Mouse (Mus musculus): Measurements from ENCODE around the gene Nckap5l. TPM values are rescaled to one million over a fixed set of nuclear protein-coding genes. Genes with fewer than 3 reads are reported as not detected.
A peak's percentile ranks its signal among the peaks of the same experiment; 100 is the strongest.
"Not testable (repeated sequence)": the region's sequence is repeated elsewhere in the genome, so short reads cannot be mapped to it uniquely, and the experiment has no call there.

The Nckap5l gene
- polyA plus RNA-seq, 1 experiment from 2014 or later = 7.9 TPM

DNA sequence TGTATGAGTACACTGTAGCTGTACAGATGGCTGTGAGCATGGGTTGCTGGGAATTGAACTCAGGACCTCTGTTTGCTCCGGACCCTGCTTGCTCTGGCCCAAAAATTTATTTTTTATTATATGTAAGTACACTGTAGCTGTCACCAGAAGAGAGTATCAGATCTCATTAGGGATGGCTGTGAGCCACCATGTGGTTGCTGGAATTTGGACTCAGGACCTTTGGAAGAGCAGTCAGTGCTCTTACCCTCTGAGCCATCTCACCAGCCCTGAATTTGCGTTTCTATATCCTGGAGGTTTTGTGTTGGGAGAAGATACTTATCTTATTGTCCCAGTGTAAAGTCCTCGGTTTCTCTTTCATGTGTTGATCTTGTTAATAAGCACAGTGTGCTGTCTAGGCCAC is 70.8 kb downstream of the Nckap5l start:
- 78% methylated on average over 3 of the region's 3 CpGs for whole genome bisulfite sequencing
- H3K4me1 ChIP-seq (ENCODE audit: control insufficient read depth, insufficient read depth, low read length) = 0 out of 2 replicates have a peak, but pooled peaks cover 2% of the 10 kb centered on the region
- no peak overlapping the region for H3K4me2 ChIP-seq (ENCODE audit: low read depth, low read length)
- H3K4me3 ChIP-seq (ENCODE audit: low read length) = no peak overlapping the region
- no peak overlapping the region for H3K9ac ChIP-seq (ENCODE audit: low read length)
- H3K27ac ChIP-seq (ENCODE audit: low read length) = no peak overlapping the region
- H3K27me3 ChIP-seq (ENCODE audit: control insufficient read depth, insufficient read depth, low read length) = no peaks in the 10 kb centered on the region
- ATAC-seq (replicated peaks; ENCODE audit: extremely low read depth, insufficient read depth, low FRiP score) = no peak
- no peaks in the 10 kb centered on the region for H3K36me3 ChIP-seq (ENCODE audit: control insufficient read depth, insufficient read depth)
- no peaks in the 10 kb centered on the region for H3K9me3 ChIP-seq (replicated peaks; ENCODE audit: control insufficient read depth, low read length)

DNA sequence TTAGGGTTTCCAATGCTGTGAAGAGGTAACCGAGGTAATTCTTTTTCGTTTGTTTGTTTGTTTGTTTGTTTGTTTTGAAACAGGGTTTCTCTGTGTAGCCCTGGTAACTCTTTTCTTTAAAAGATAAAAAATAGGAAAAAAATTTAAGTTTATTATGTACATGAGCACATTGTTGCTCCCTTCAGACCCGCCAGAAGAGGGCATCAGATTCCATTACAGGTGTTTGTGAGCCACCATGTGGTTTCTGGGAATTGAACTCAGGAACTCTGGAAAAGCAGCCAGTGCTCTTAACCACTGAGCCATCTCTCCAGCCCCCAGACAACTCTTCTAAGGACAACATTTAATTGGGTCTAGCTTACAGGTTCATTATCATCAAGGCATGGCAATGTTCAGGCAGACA is 71.4 kb downstream of the Nckap5l start:
- not testable (repeated sequence) for H3K4me2 ChIP-seq (ENCODE audit: low read depth, low read length); H3K4me3 ChIP-seq (ENCODE audit: low read length); H3K36me3 ChIP-seq (ENCODE audit: control insufficient read depth, insufficient read depth); H3K27ac ChIP-seq (ENCODE audit: low read length); H3K27me3 ChIP-seq (ENCODE audit: control insufficient read depth, insufficient read depth, low read length); H3K4me1 ChIP-seq (ENCODE audit: control insufficient read depth, insufficient read depth, low read length); ATAC-seq (replicated peaks; ENCODE audit: extremely low read depth, insufficient read depth, low FRiP score); H3K9ac ChIP-seq (ENCODE audit: low read length); H3K9me3 ChIP-seq (replicated peaks; ENCODE audit: control insufficient read depth, low read length)
- 66% methylated on average over 3 of the region's 3 CpGs for WGBS

DNA sequence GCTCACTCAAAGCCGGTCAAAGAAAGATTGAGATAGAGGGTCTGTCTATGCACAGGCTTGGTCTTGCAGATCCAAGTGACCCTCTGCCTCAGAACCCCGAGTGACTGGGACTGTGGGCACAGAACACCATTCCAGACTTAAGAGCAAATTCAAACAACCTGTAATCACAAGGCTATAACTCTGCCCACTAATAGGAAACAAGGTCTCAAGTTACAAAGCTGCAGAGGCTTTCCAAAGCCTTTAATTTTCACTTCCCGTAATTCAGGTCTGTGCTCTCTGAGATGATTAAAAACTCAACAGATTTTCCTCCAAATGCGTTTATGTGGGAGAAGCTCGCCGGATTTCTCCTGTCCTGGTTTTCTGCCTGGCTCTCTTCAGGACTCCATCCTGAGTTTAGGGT is 73.5 kb downstream of the Nckap5l start:
- no peak overlapping the region for H3K9ac ChIP-seq (ENCODE audit: low read length)
- 53% methylated on average over 6 of the region's 6 CpGs for WGBS
- no peak overlapping the region for H3K4me2 ChIP-seq (ENCODE audit: low read depth, low read length)
- H3K27me3 ChIP-seq (ENCODE audit: control insufficient read depth, insufficient read depth, low read length) = no peaks in the 10 kb centered on the region
- no peaks in the 10 kb centered on the region for H3K9me3 ChIP-seq (replicated peaks; ENCODE audit: control insufficient read depth, low read length)
- 0 out of 2 replicates have a peak, but pooled peaks cover 2% of the 10 kb centered on the region for H3K4me1 ChIP-seq (ENCODE audit: control insufficient read depth, insufficient read depth, low read length)
- H3K27ac ChIP-seq (ENCODE audit: low read length) = peak overlapping the region; percentile 62
- ATAC-seq (replicated peaks; ENCODE audit: extremely low read depth, insufficient read depth, low FRiP score) = no peak
- no peaks in the 10 kb centered on the region for H3K36me3 ChIP-seq (ENCODE audit: control insufficient read depth, insufficient read depth)
- no peak overlapping the region for H3K4me3 ChIP-seq (ENCODE audit: low read length)

DNA sequence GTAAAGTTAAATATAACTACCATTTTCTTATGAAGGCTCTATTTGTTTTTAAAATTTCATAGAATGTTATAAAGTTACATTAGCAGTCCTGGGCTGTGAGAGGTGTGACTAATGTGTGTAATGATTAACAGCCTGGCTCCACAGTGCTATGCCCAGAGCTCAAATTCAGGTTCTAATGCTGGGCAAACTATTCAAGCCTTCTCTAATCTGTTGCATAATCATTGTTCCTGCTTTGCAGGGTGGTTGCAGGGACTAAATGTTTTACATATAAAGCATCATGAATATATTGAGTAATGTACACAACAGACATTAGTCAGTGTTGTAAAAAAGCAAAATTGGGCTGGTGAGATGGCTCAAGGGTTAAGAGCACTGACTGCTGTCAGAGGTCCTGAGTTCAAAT is 74.7 kb downstream of the Nckap5l start:
- Histone ChIP-seq H3K9ac (ENCODE audit: low read length) (no peak overlapping the region), H3K9me3 (replicated peaks; ENCODE audit: control insufficient read depth, low read length) (peaks cover 7% of the 10 kb centered on the region), H3K27ac (ENCODE audit: low read length) (no peak overlapping the region), H3K4me1 (ENCODE audit: control insufficient read depth, insufficient read depth, low read length) (0 out of 2 replicates have a peak, but pooled peaks cover 2% of the 10 kb centered on the region), H3K4me3 (ENCODE audit: low read length) (no peak overlapping the region), H3K36me3 (ENCODE audit: control insufficient read depth, insufficient read depth) (no peaks in the 10 kb centered on the region), H3K27me3 (ENCODE audit: control insufficient read depth, insufficient read depth, low read length) (no peaks in the 10 kb centered on the region), H3K4me2 (ENCODE audit: low read depth, low read length) (no peak overlapping the region)
- no peak for ATAC-seq (replicated peaks; ENCODE audit: extremely low read depth, insufficient read depth, low FRiP score)

DNA sequence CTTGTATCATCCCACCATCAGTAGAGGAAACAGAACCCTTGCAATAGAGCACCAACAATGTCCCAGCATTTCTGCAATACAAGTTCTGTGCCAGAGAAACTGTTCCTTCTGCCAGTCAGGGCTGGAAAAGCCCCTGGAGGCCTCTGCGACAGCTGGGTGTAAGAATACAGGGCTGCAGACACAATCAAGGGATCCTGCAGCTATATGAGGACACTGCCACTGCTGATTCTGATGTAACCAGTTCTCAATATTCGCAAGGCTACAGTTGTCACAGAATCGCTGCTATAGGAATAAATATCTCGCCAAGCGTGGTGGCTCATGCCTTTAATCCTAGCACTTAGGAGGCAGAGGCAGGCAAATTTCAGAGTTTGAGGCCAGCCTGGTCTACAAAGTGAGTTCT is 81.3 kb downstream of the Nckap5l start:
- no peak for ATAC-seq (replicated peaks; ENCODE audit: extremely low read depth, insufficient read depth, low FRiP score)
- peaks cover 7% of the 10 kb centered on the region for H3K9me3 ChIP-seq (replicated peaks; ENCODE audit: control insufficient read depth, low read length)
- no peak overlapping the region for H3K27ac ChIP-seq (ENCODE audit: low read length)
- H3K4me2 ChIP-seq (ENCODE audit: low read depth, low read length) = no peak overlapping the region
- no peaks in the 10 kb centered on the region for H3K4me1 ChIP-seq (ENCODE audit: control insufficient read depth, insufficient read depth, low read length)
- no peak overlapping the region for H3K9ac ChIP-seq (ENCODE audit: low read length)
- 78% methylated on average over 5 of the region's 5 CpGs for WGBS
- H3K36me3 ChIP-seq (ENCODE audit: control insufficient read depth, insufficient read depth) = no peaks in the 10 kb centered on the region
- H3K4me3 ChIP-seq (ENCODE audit: low read length) = no peak overlapping the region
- H3K27me3 ChIP-seq (ENCODE audit: control insufficient read depth, insufficient read depth, low read length) = no peaks in the 10 kb centered on the region

DNA sequence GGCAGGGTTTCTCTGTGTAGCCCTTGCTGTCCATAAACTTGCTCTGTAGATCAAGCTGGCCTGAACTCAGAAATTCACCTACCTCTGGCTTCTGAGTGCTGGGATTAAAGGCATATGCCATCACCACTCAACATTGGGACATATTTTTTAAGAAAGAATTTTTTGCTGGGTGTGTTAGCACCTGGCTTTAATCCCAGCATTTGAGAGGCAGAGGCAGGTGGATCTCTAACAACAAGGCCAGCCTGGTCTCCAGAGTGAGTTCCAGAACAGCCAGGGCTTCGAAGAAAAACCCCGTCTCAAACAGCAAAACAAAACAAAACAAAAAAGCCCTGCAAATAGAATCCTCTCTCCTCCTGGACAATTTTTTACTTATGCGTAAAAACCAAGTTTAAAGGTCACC is 82.0 kb downstream of the Nckap5l start:
- H3K9ac ChIP-seq (ENCODE audit: low read length) = no peak overlapping the region
- H3K4me3 ChIP-seq (ENCODE audit: low read length) = no peak overlapping the region
- H3K9me3 ChIP-seq (replicated peaks; ENCODE audit: control insufficient read depth, low read length) = peaks cover 7% of the 10 kb centered on the region
- ATAC-seq (replicated peaks; ENCODE audit: extremely low read depth, insufficient read depth, low FRiP score) = no peak
- H3K4me2 ChIP-seq (ENCODE audit: low read depth, low read length) = no peak overlapping the region
- no peaks in the 10 kb centered on the region for H3K27me3 ChIP-seq (ENCODE audit: control insufficient read depth, insufficient read depth, low read length)
- 93% methylated on average over 3 of the region's 3 CpGs for WGBS
- H3K36me3 ChIP-seq (ENCODE audit: control insufficient read depth, insufficient read depth) = no peaks in the 10 kb centered on the region
- H3K27ac ChIP-seq (ENCODE audit: low read length) = no peak overlapping the region
- peaks cover 1% of the 10 kb centered on the region for H3K4me1 ChIP-seq (ENCODE audit: control insufficient read depth, insufficient read depth, low read length)

DNA sequence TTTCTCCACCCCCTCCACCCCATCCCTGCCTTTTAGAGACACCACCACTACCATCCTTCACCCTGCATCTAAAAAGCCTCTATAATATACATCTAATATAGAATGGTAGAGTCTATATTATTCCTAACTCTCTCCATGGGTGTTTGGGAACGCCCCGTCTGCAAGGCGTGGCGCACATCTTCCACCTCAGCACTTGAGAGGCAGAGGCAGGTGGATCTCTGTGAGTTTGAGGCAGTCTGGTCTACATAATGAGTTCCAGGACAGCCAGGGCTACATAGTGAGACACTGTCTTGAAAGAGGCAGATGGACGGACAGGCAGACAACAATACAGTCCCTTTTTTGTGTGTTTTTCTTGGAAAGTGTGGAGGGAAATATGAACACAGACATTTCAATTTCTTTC is 82.5 kb downstream of the Nckap5l start:
- peaks cover 7% of the 10 kb centered on the region for H3K9me3 ChIP-seq (replicated peaks; ENCODE audit: control insufficient read depth, low read length)
- H3K4me2 ChIP-seq (ENCODE audit: low read depth, low read length) = no peak overlapping the region
- no peak overlapping the region for H3K4me3 ChIP-seq (ENCODE audit: low read length)
- H3K36me3 ChIP-seq (ENCODE audit: control insufficient read depth, insufficient read depth) = no peaks in the 10 kb centered on the region
- H3K9ac ChIP-seq (ENCODE audit: low read length) = no peak overlapping the region
- peaks cover 2% of the 10 kb centered on the region for H3K4me1 ChIP-seq (ENCODE audit: control insufficient read depth, insufficient read depth, low read length)
- no peak overlapping the region for H3K27ac ChIP-seq (ENCODE audit: low read length)
- H3K27me3 ChIP-seq (ENCODE audit: control insufficient read depth, insufficient read depth, low read length) = no peaks in the 10 kb centered on the region
- 89% methylated on average over 5 of the region's 5 CpGs for WGBS
- ATAC-seq (replicated peaks; ENCODE audit: extremely low read depth, insufficient read depth, low FRiP score) = no peak

DNA sequence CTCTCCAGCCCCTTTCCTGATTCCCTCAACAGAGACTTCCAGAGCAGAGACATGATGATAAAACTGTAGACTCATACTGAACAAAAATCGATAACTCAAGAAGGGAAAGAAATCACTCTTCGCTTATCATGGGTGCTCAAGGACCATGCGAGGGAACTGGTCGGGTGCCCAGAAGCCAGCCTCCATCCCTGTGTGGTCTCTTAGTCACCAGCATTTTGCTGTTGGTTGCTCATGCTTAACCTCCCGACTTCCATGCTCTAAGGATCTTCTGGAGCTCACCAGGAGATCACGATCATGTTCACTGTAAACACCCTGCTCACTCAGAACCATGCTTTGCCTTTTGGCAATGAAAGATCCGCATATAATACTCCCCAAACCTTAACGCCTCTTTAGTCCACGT is 84.8 kb downstream of the Nckap5l start:
- no peak overlapping the region for H3K27ac ChIP-seq (ENCODE audit: low read length)
- no peak overlapping the region for H3K9ac ChIP-seq (ENCODE audit: low read length)
- no peak overlapping the region for H3K4me2 ChIP-seq (ENCODE audit: low read depth, low read length)
- ATAC-seq (replicated peaks; ENCODE audit: extremely low read depth, insufficient read depth, low FRiP score) = no peak
- 77% methylated on average over 9 of the region's 9 CpGs for WGBS
- peaks cover 12% of the 10 kb centered on the region for H3K4me1 ChIP-seq (ENCODE audit: control insufficient read depth, insufficient read depth, low read length)
- H3K27me3 ChIP-seq (ENCODE audit: control insufficient read depth, insufficient read depth, low read length) = no peaks in the 10 kb centered on the region
- no peaks in the 10 kb centered on the region for H3K9me3 ChIP-seq (replicated peaks; ENCODE audit: control insufficient read depth, low read length)
- no peak overlapping the region for H3K4me3 ChIP-seq (ENCODE audit: low read length)
- H3K36me3 ChIP-seq (ENCODE audit: control insufficient read depth, insufficient read depth) = no peaks in the 10 kb centered on the region

All from heart, embryonic 16.5 days (tissue).